Mouse (Mus musculus) neural tube, embryonic 15.5 days (tissue): Measurements from ENCODE around the gene Atox1. TPM values are rescaled to one million over a fixed set of nuclear protein-coding genes. Genes with fewer than 3 reads are reported as not detected.
A peak's percentile ranks its signal among the peaks of the same experiment; 100 is the strongest.

Experiments used
- ATAC-seq: fragments of 200-750 bp; cut with Nextera tagmentation; 2 replicates; pipeline ENCODE4 v1.8.0; 2017; ENCODE audit warnings: mild to moderate bottlenecking, moderate TSS enrichment, moderate library complexity; ENCODE audit not compliant: low FRiP score
- H3K27ac ChIP-seq: fragments of 300-500 bp; sonication (generic); replicated peaks from 2 replicates; pipeline ENCODE4 v1.5.1; 2015; ENCODE audit warnings: mild to moderate bottlenecking, inconsistent platforms
- H3K27me3 ChIP-seq: fragments of 300-500 bp; sonication (generic); replicated peaks from 2 replicates; pipeline ENCODE4 v1.6.1; 2015; ENCODE audit warnings: inconsistent platforms
- H3K36me3 ChIP-seq: fragments of 300-500 bp; sonication (generic); 2 replicates; pipeline ENCODE4 v1.6.1; 2015; ENCODE audit warnings: inconsistent platforms
- H3K4me1 ChIP-seq: fragments of 300-500 bp; sonication (generic); 2 replicates; pipeline ENCODE4 v1.6.1; 2015; ENCODE audit warnings: inconsistent platforms
- H3K4me2 ChIP-seq: fragments of 300-500 bp; sonication (generic); 2 replicates; pipeline ENCODE4 v1.6.1; 2015; ENCODE audit warnings: inconsistent platforms, mild to moderate bottlenecking, moderate library complexity
- H3K4me3 ChIP-seq: fragments of 300-500 bp; sonication (generic); replicated peaks from 2 replicates; pipeline ENCODE4 v1.5.1; 2015; ENCODE audit warnings: mild to moderate bottlenecking, inconsistent platforms
- H3K9ac ChIP-seq: fragments of 300-500 bp; sonication (generic); replicated peaks from 2 replicates; pipeline ENCODE4 v1.6.1; 2015; ENCODE audit warnings: mild to moderate bottlenecking, inconsistent platforms
- H3K9me3 ChIP-seq: fragments of 300-500 bp; sonication (generic); replicated peaks from 2 replicates; pipeline ENCODE4 v1.6.1; 2016; ENCODE audit warnings: inconsistent platforms
- WGBS: fragments of 180-500 bp; shearing (Covaris S2); methylation state at CpG from one replicate; pipeline ENCODE4 v1.1.7; 2015; ENCODE audit warnings: mixed read lengths; 5-methylcytosine and 5-hydroxymethylcytosine counted together
- polyA plus RNA-seq: library from polyadenylated mRNA; unstranded; fragments of >200 nt; fragmentation: Nextera tagmentation; extraction: Ambion mirVana; gene quantifications from 2 replicates; pipeline ENCODE4 v1.2.1, GENCODE M21; 2015

Atox1 gene
- polyA plus RNA-seq, 1 experiment from 2014 or later: 338 TPM

GRCm38 (mm10) chr11:55450311-55450710 is 10.7 kb downstream of the Atox1 start:
- H3K27me3 ChIP-seq: no peaks in the 10 kb centered on the region
- no peak overlapping the region for H3K9ac ChIP-seq
- no peak for ATAC-seq
- no peaks in the 10 kb centered on the region for H3K9me3 ChIP-seq
- no peak overlapping the region for H3K27ac ChIP-seq
- WGBS: 75% methylated on average over 4 of the region's 4 CpGs
- no peak overlapping the region for H3K4me2 ChIP-seq
- no peaks in the 10 kb centered on the region for H3K4me1 ChIP-seq
- H3K36me3 ChIP-seq: peaks cover 47% of the 10 kb centered on the region
- no peak overlapping the region for H3K4me3 ChIP-seq

GRCm38 (mm10) chr11:55449531-55449930 is 11.5 kb downstream of the Atox1 start:
- Histone ChIP-seq H3K9ac (no peak overlapping the region), H3K36me3 (peaks cover 44% of the 10 kb centered on the region), H3K4me2 (no peak overlapping the region), H3K27ac (no peak overlapping the region), H3K27me3 (no peaks in the 10 kb centered on the region), H3K4me1 (no peaks in the 10 kb centered on the region), H3K9me3 (no peaks in the 10 kb centered on the region), H3K4me3 (no peak overlapping the region)
- WGBS: 77% methylated on average over 7 of the region's 7 CpGs
- ATAC-seq: no peak

GRCm38 (mm10) chr11:55446579-55446978 is 14.5 kb downstream of the Atox1 start:
- Histone ChIP-seq H3K27ac (no peak overlapping the region), H3K9ac (no peak overlapping the region), H3K36me3 (peaks cover 35% of the 10 kb centered on the region), H3K9me3 (no peaks in the 10 kb centered on the region), H3K4me1 (no peaks in the 10 kb centered on the region), H3K4me3 (no peak overlapping the region), H3K4me2 (no peak overlapping the region), H3K27me3 (no peaks in the 10 kb centered on the region)
- peak; percentile 47; the same call in 1 of the 2 replicates for ATAC-seq
- 23% methylated on average over 4 of the region's 4 CpGs for WGBS

- no peak overlapping the region for H3K4me3 ChIP-seq
- peaks cover 20% of the 10 kb centered on the region for H3K36me3 ChIP-seq
- H3K27ac ChIP-seq: no peak overlapping the region
- WGBS: 0% methylated on average over 1 of the region's 1 CpGs
- H3K4me1 ChIP-seq: no peaks in the 10 kb centered on the region
- H3K27me3 ChIP-seq: no peaks in the 10 kb centered on the region
- H3K9ac ChIP-seq: no peak overlapping the region
- no peak for ATAC-seq
- H3K4me2 ChIP-seq: no peak overlapping the region
- no peaks in the 10 kb centered on the region for H3K9me3 ChIP-seq
These were observed 16.3 kb downstream of the Atox1 start for GRCm38 (mm10) chr11:55444772-55445171.

GRCm38 (mm10) chr11:55439718-55440117 is 21.3 kb downstream of the Atox1 start:
- H3K27ac ChIP-seq: no peak overlapping the region
- no peak overlapping the region for H3K4me2 ChIP-seq
- no peaks in the 10 kb centered on the region for H3K36me3 ChIP-seq
- no peak for ATAC-seq
- no peaks in the 10 kb centered on the region for H3K4me1 ChIP-seq
- no peak overlapping the region for H3K4me3 ChIP-seq
- WGBS: 61% methylated on average over 5 of the region's 5 CpGs
- H3K9me3 ChIP-seq: no peaks in the 10 kb centered on the region
- H3K9ac ChIP-seq: no peak overlapping the region
- no peaks in the 10 kb centered on the region for H3K27me3 ChIP-seq

GRCm38 (mm10) chr11:55438031-55438430 is 23.0 kb downstream of the Atox1 start:
- H3K27ac ChIP-seq: no peak overlapping the region
- WGBS: 58% methylated on average over 4 of the region's 4 CpGs

GRCm38 (mm10) chr11:55436089-55436488 is 24.9 kb downstream of the Atox1 start:
- no peak overlapping the region for H3K4me3 ChIP-seq
- H3K36me3 ChIP-seq: no peaks in the 10 kb centered on the region
- no peaks in the 10 kb centered on the region for H3K9me3 ChIP-seq
- ATAC-seq: no peak
- H3K4me2 ChIP-seq: no peak overlapping the region
- no peaks in the 10 kb centered on the region for H3K4me1 ChIP-seq
- no peak overlapping the region for H3K9ac ChIP-seq
- no peaks in the 10 kb centered on the region for H3K27me3 ChIP-seq
- WGBS: 90% methylated on average over 6 of the region's 6 CpGs
- H3K27ac ChIP-seq: no peak overlapping the region

More at GRCm38 (mm10) chr11:55438031-55438430, 23.0 kb downstream of the Atox1 start:
- Histone ChIP-seq H3K4me1 (no peaks in the 10 kb centered on the region), H3K9me3 (no peaks in the 10 kb centered on the region), H3K9ac (no peak overlapping the region), H3K36me3 (no peaks in the 10 kb centered on the region), H3K4me2 (no peak overlapping the region), H3K27me3 (no peaks in the 10 kb centered on the region), H3K4me3 (no peak overlapping the region)
- ATAC-seq: no peak

- H3K4me2 ChIP-seq: no peak overlapping the region
- H3K9me3 ChIP-seq: no peaks in the 10 kb centered on the region
- WGBS: 84% methylated on average over 3 of the region's 3 CpGs
- no peak overlapping the region for H3K4me3 ChIP-seq
- no peak for ATAC-seq
- H3K36me3 ChIP-seq: no peaks in the 10 kb centered on the region
- peaks cover 8% of the 10 kb centered on the region for H3K4me1 ChIP-seq
- no peak overlapping the region for H3K9ac ChIP-seq
- H3K27ac ChIP-seq: no peak overlapping the region
- no peaks in the 10 kb centered on the region for H3K27me3 ChIP-seq
These were observed 28.1 kb downstream of the Atox1 start for GRCm38 (mm10) chr11:55432981-55433380.

- Histone ChIP-seq H3K4me3 (no peak overlapping the region), H3K4me2 (no peak overlapping the region), H3K27me3 (no peaks in the 10 kb centered on the region), H3K36me3 (no peaks in the 10 kb centered on the region), H3K9ac (no peak overlapping the region), H3K9me3 (no peaks in the 10 kb centered on the region), H3K27ac (no peak overlapping the region), H3K4me1 (peaks cover 13% of the 10 kb centered on the region)
- WGBS: 92% methylated on average over 2 of the region's 2 CpGs
- ATAC-seq: no peak
These were observed 31.1 kb downstream of the Atox1 start for GRCm38 (mm10) chr11:55429973-55430372.

- no peak overlapping the region for H3K4me2 ChIP-seq
- no peak overlapping the region for H3K4me3 ChIP-seq
- WGBS: 37% methylated on average over 16 of the region's 16 CpGs
These were observed 32.6 kb downstream of the Atox1 start for GRCm38 (mm10) chr11:55428186-55429012.

GRCm38 (mm10) chr11:55424746-55425360 is 36.2 kb downstream of the Atox1 start:
- H3K9me3 ChIP-seq: no peaks in the 10 kb centered on the region
- 77% methylated on average over 8 of the region's 8 CpGs for WGBS
- H3K4me3 ChIP-seq: no peak overlapping the region
- ATAC-seq: no peak
- peaks cover 35% of the 10 kb centered on the region for H3K4me1 ChIP-seq
- H3K9ac ChIP-seq: no peak overlapping the region
- no peaks in the 10 kb centered on the region for H3K36me3 ChIP-seq
- H3K27me3 ChIP-seq: no peaks in the 10 kb centered on the region
- H3K4me2 ChIP-seq: no peak overlapping the region
- no peak overlapping the region for H3K27ac ChIP-seq

More at GRCm38 (mm10) chr11:55428186-55429012, 32.6 kb downstream of the Atox1 start:
- H3K27me3 ChIP-seq: no peaks in the 10 kb centered on the region
- 0 out of 2 replicates have a peak overlapping the region, but pooled peaks have one; percentile 10 for H3K9ac ChIP-seq
- ATAC-seq: peak; percentile 45; the same call in 1 of the 2 replicates
- peak overlapping the region; percentile 71 for H3K27ac ChIP-seq
- no peaks in the 10 kb centered on the region for H3K9me3 ChIP-seq
- H3K36me3 ChIP-seq: no peaks in the 10 kb centered on the region
- peaks cover 28% of the 10 kb centered on the region for H3K4me1 ChIP-seq

GRCm38 (mm10) chr11:55423756-55424155 is 37.3 kb downstream of the Atox1 start:
- Histone ChIP-seq H3K4me1 (peaks cover 41% of the 10 kb centered on the region), H3K27ac (peak overlapping the region; percentile 51; the same call in 1 of the 2 replicates), H3K4me2 (no peak overlapping the region), H3K27me3 (no peaks in the 10 kb centered on the region), H3K36me3 (no peaks in the 10 kb centered on the region), H3K9me3 (no peaks in the 10 kb centered on the region), H3K9ac (no peak overlapping the region), H3K4me3 (no peak overlapping the region)
- 20% methylated on average over 4 of the region's 4 CpGs for WGBS
- ATAC-seq: no peak
